In the genomic region with DNA sequence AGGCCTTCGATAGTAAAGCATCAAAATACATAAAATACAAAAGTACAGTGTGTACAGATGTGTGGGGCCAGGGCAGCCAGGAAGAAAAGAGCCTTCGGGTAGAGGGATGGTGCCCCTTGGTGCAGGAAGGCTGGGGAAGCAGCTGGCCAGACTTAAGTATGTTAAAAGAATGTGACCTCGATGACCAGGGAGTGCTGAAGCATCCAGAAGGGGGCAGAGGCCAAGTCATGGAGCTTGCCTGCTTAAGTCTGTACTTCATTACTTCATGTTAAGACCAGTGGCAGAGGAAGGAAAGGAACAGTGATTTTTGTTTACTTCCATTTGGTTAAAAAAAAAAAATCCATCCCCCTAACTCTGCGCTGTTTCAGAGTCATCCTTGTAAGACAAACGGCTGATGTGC, we compare ENCODE assay signal across 21 mouse cellular contexts. TPM values are rescaled to one million over a fixed set of nuclear protein-coding genes. Genes with fewer than 3 reads are reported as not detected.
DNase-seq lines count a peak whose midpoint lies in the region; ATAC-seq lines count a peak whose summit lies in the region.
"Had no signal": no experiment of that assay in that cellular context is flagged by ENCODE, and none has a peak within 500 bp of the region (broad histone marks: within the 10 kb centered on the region; RNA-seq: fewer than 3 reads in every experiment).

No protein-coding gene starts in this region.

- 0 out of 2 replicates have a peak overlapping the region, but pooled peaks have one; percentile 5 for H3K9ac ChIP-seq in heart, embryonic 13.5 days
- H3K9ac ChIP-seq: forebrain, postnatal 0 days; lung, embryonic 14.5 days; stomach, embryonic 15.5 days had no signal

- no peak for ATAC-seq in heart, embryonic 13.5 days (ENCODE audit: extremely low read depth, insufficient number of reproducible peaks, low FRiP score, low TSS enrichment)
- ATAC-seq: hindbrain, embryonic 16.5 days; intestine, embryonic 16.5 days had no signal

- no peaks in the 10 kb centered on the region for H3K9me3 ChIP-seq in heart, embryonic 13.5 days
- H3K9me3 ChIP-seq: stomach, embryonic 15.5 days had no signal

- no peak overlapping the region for H3K27ac ChIP-seq in heart, embryonic 13.5 days (replicated peaks)
- H3K27ac ChIP-seq: gastrocnemius, adult 2 months; stomach, embryonic 15.5 days had no signal

- peaks cover 8% of the 10 kb centered on the region for H3K4me1 ChIP-seq in heart, embryonic 13.5 days
- H3K4me1 ChIP-seq: stomach, embryonic 15.5 days had no signal

- no peaks in the 10 kb centered on the region for H3K36me3 ChIP-seq in heart, embryonic 13.5 days
- H3K36me3 ChIP-seq: stomach, embryonic 15.5 days had no signal

- DNase-seq in heart, adult 9 months (ENCODE audit: low spot score in 2 of 2): no peak
- DNase-seq in kidney, postnatal 36 days: peak; percentile 8 to 23
- no peak for DNase-seq in kidney, adult 8-10 months
- DNase-seq in embryo, embryonic 10 days (ENCODE audit: low spot score): peak; percentile 82
- peak; percentile 16 for DNase-seq in forelimb bud, embryonic 11.5 days (ENCODE audit: low read depth, low spot score)
- DNase-seq in spleen, adult 18-20 months: no peak
- no peak for DNase-seq in cerebellum, adult 9-10 months
- DNase-seq: adrenal gland, postnatal 25 days; cerebellum, adult 11 months; cerebellum, postnatal 25 days; forebrain, postnatal 0 days; gastrocnemius, adult 2 months; heart, postnatal 36 days; lung, embryonic 14.5 days; right cerebral cortex, postnatal 25 days; thymus, adult 2 months had no signal

- no peak overlapping the region for H3K4me3 ChIP-seq in heart, embryonic 13.5 days
- H3K4me3 ChIP-seq: gastrocnemius, adult 2 months; stomach, embryonic 15.5 days had no signal

- H3K4me2 ChIP-seq in heart, embryonic 13.5 days: no peak overlapping the region
- H3K4me2 ChIP-seq: liver, embryonic 11.5 days; lung, embryonic 14.5 days; stomach, embryonic 15.5 days had no signal

- WGBS in heart, embryonic 13.5 days: 53% methylated on average over 5 of the region's 5 CpGs

- H3K27me3 ChIP-seq in heart, embryonic 13.5 days (replicated peaks): no peaks in the 10 kb centered on the region
- H3K27me3 ChIP-seq: stomach, embryonic 15.5 days had no signal

RNA-seq across cellular contexts. Expression of a gene that starts 16.1 kb away (rescaled TPM):
- polyA plus RNA-seq in heart, embryonic 13.5 days (2015; fragmentation: Nextera tagmentation; extraction: Ambion mirVana): 0.27 TPM in 2 replicates

Comparison
In these comparisons a context has a peak if more than half of its experiments do, and no peak if none do; other contexts are left out.
1. DNase-seq: peak in kidney, postnatal 36 days (2 of 2), embryo, embryonic 10 days (single experiment) and forelimb bud, embryonic 11.5 days (single experiment); none in heart, adult 9 months (0 of 2), kidney, adult 8-10 months (0 of 2), spleen, adult 18-20 months (0 of 2) and cerebellum, adult 9-10 months (single experiment).